Mouse (Mus musculus): ENCODE measurements around the gene Cyp2d22. TPM values are rescaled to one million over a fixed set of nuclear protein-coding genes. Genes with fewer than 3 reads are reported as not detected.

Cyp2d22 gene
- polyA plus RNA-seq, 1 experiment: 9.9 TPM

DNA sequence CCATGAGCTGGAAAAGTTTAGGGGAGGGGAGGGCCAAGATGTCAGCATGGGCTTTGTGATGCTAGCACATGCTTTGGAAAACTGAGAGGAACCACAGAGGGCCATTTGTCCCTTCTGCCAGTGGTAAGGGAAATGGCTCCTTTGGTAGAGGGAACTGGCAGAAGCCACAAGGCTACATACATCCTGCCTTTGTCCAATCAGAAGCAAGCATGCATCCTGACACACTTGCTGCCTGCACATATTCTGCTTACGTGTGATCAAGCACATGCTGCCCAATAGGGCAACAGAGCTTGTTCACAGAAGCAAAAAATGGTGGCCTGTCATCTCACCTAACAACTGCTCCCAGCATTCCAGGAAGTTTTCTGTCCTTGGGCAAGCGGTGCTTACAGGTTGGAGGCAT lies 54.7 kb downstream of the Cyp2d22 start:
- TF ChIP-seq CTCF (IDR thresholded peaks at IDR 0.05; ENCODE audit: control insufficient read depth, insufficient read depth, insufficient replicate concordance, low read depth, low read length) (no peak), POLR2A (IDR thresholded peaks at IDR 0.05; ENCODE audit: control insufficient read depth, low read depth, low read length) (no peak)
- Histone ChIP-seq H3K36me3 (ENCODE audit: control insufficient read depth, insufficient read depth, low read length) (no peaks in the 10 kb centered on the region), H3K4me1 (ENCODE audit: control insufficient read depth, insufficient read depth, low read length) (no peaks in the 10 kb centered on the region), H3K27me3 (ENCODE audit: control insufficient read depth, insufficient read depth, low read length) (no peaks in the 10 kb centered on the region), H3K4me3 (ENCODE audit: control insufficient read depth, low read depth, low read length) (peak overlapping the region; percentile 7; the same call in 1 of the 2 replicates), H3K27ac (ENCODE audit: control insufficient read depth, insufficient read depth, low read depth, low read length) (no peak overlapping the region)

GRCm38 (mm10) chr15:82322195-82322594 lies 57.9 kb downstream of the Cyp2d22 start:
- Histone ChIP-seq H3K4me3 (ENCODE audit: control insufficient read depth, low read depth, low read length) (no peak overlapping the region), H3K36me3 (ENCODE audit: control insufficient read depth, insufficient read depth, low read length) (no peaks in the 10 kb centered on the region), H3K27me3 (ENCODE audit: control insufficient read depth, insufficient read depth, low read length) (no peaks in the 10 kb centered on the region), H3K27ac (ENCODE audit: control insufficient read depth, insufficient read depth, low read depth, low read length) (no peak overlapping the region), H3K4me1 (ENCODE audit: control insufficient read depth, insufficient read depth, low read length) (no peaks in the 10 kb centered on the region)
- TF ChIP-seq CTCF (IDR thresholded peaks at IDR 0.05; ENCODE audit: control insufficient read depth, insufficient read depth, insufficient replicate concordance, low read depth, low read length): no peak

Other genes with a start within 250 kb of the Cyp2d22 start
- 36.2 and 40.1 TPM in 2 replicates for gene Srebf2, start 233.1 kb downstream of the Cyp2d22 start, polyA plus RNA-seq (2012; rRNA removed)
- 0.31 and 0.61 TPM in 2 replicates for gene Shisa8, start 167.4 kb downstream of the Cyp2d22 start, polyA plus RNA-seq (2012; rRNA removed)
- 7.2 and 8.0 TPM in 2 replicates for gene Tnfrsf13c, start 155.9 kb downstream of the Cyp2d22 start, polyA plus RNA-seq (2012; rRNA removed)
- 14.6 and 21.3 TPM in 2 replicates for gene Cenpm, start 135.5 kb downstream of the Cyp2d22 start, polyA plus RNA-seq (2012; rRNA removed)
- gene 1500009C09Rik, start 127.9 kb downstream of the Cyp2d22 start, polyA plus RNA-seq (2012; rRNA removed): 7.8 and 9.4 TPM in 2 replicates
- gene Sept3, start 105.4 kb downstream of the Cyp2d22 start, polyA plus RNA-seq (2012; rRNA removed): 12.1 and 14.0 TPM in 2 replicates
- 149 and 170 TPM in 2 replicates for gene Wbp2nl, start 81.3 kb downstream of the Cyp2d22 start, polyA plus RNA-seq (2012; rRNA removed)
- 45.3 and 48.9 TPM in 2 replicates for gene Naga, start 41.3 kb downstream of the Cyp2d22 start, polyA plus RNA-seq (2012; rRNA removed)
- 5.0 and 5.5 TPM in 2 replicates for gene Pheta2, start 41.3 kb downstream of the Cyp2d22 start, polyA plus RNA-seq (2012; rRNA removed)
- 129 and 140 TPM in 2 replicates for gene Smdt1, start 41.3 kb downstream of the Cyp2d22 start, polyA plus RNA-seq (2012; rRNA removed)
- 240 and 246 TPM in 2 replicates for gene Ndufa6, start 25.9 kb downstream of the Cyp2d22 start, polyA plus RNA-seq (2012; rRNA removed)
- gene Cyp2d11, start 13.8 kb upstream of the Cyp2d22 start, polyA plus RNA-seq (2012; rRNA removed): not detected in 2 replicates
- 0.10 TPM in 1 of 2 replicates, not detected in the other for gene Cyp2d10, start 26.9 kb upstream of the Cyp2d22 start, polyA plus RNA-seq (2012; rRNA removed)
- not detected in 2 replicates for gene Cyp2d9, start 53.2 kb upstream of the Cyp2d22 start, polyA plus RNA-seq (2012; rRNA removed)
- gene Cyp2d12, start 174.8 kb upstream of the Cyp2d22 start, polyA plus RNA-seq (2012; rRNA removed): not detected in 2 replicates
- not detected in 2 replicates for gene Cyp2d34, start 240.7 kb upstream of the Cyp2d22 start, polyA plus RNA-seq (2012; rRNA removed)